ENCODE assay signal across 10 mouse cellular contexts in the genomic region with DNA sequence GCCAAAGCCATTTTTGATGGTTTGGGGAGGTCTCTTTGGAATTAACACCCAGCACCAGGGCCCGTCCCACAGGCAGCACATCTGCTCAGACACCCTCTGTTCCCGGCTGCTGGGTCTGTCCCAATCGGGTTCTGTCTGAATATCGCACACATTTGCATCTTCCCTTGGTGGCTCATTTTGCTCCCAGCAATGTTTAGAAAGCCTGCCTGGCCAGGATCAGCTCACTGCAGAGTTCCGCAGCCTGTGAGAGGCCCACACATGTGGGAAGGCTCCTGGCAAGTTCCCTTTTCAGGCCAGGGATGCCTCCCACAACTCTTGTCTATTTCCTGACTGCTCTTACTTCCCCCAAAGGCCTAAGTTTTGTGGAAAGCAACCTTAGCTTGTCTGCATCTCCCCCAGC. TPM values are rescaled to one million over a fixed set of nuclear protein-coding genes. Genes with fewer than 3 reads are reported as not detected.
DNase-seq lines count a peak whose midpoint lies in the region; ATAC-seq and TF ChIP-seq lines count a peak whose summit lies in the region.
"Had no signal": no experiment of that assay in that cellular context is flagged by ENCODE, and none has a peak within 500 bp of the region (broad histone marks: within the 10 kb centered on the region; RNA-seq: fewer than 3 reads in every experiment).

No protein-coding gene starts in this region.

- H3K4me2 ChIP-seq in kidney, embryonic 15.5 days: no peak overlapping the region
- no peak overlapping the region for H3K4me2 ChIP-seq in hindbrain, embryonic 11.5 days (replicated peaks; ENCODE audit: low read depth, low read length)
- H3K4me2 ChIP-seq: midbrain, embryonic 15.5 days had no signal

- TF ChIP-seq CTCF in kidney, adult 2 months (conservative IDR thresholded peaks at IDR 0.05; ENCODE audit: insufficient read depth, insufficient read length, low read depth, low read length): no peak

- whole genome bisulfite sequencing in kidney, adult 2 months: 92% methylated on average over 5 of the region's 5 CpGs
- 93% methylated on average over 5 of the region's 5 CpGs for WGBS in kidney, embryonic 15.5 days
- WGBS in macrophage (ENCODE audit: missing documents): 4% methylated on average over 5 of the region's 5 CpGs
- WGBS in hindbrain, embryonic 11.5 days: 96% methylated on average over 5 of the region's 5 CpGs

- no peaks in the 10 kb centered on the region for H3K4me1 ChIP-seq in kidney, adult 2 months (ENCODE audit: control insufficient read depth, insufficient read depth, low read length)
- no peaks in the 10 kb centered on the region for H3K4me1 ChIP-seq in kidney, embryonic 15.5 days
- H3K4me1 ChIP-seq in hindbrain, embryonic 11.5 days (replicated peaks; ENCODE audit: control insufficient read depth, insufficient read depth, low read length): no peaks in the 10 kb centered on the region
- H3K4me1 ChIP-seq: midbrain, embryonic 15.5 days had no signal

- H3K9me3 ChIP-seq in kidney, embryonic 15.5 days (replicated peaks): 0 out of 2 replicates have a peak, but pooled peaks cover 3% of the 10 kb centered on the region
- no peaks in the 10 kb centered on the region for H3K9me3 ChIP-seq in hindbrain, embryonic 11.5 days (ENCODE audit: control insufficient read depth, low read length)
- H3K9me3 ChIP-seq: midbrain, embryonic 15.5 days had no signal

- H3K9ac ChIP-seq in kidney, embryonic 15.5 days: no peak overlapping the region
- H3K9ac ChIP-seq in hindbrain, embryonic 11.5 days (ENCODE audit: low read depth, low read length): no peak overlapping the region
- H3K9ac ChIP-seq: midbrain, embryonic 15.5 days had no signal

- ATAC-seq in kidney, embryonic 15.5 days (replicated peaks; ENCODE audit: low FRiP score): no peak
- no peak for ATAC-seq in hindbrain, embryonic 11.5 days (ENCODE audit: low FRiP score)
- ATAC-seq: midbrain, embryonic 15.5 days had no signal

- H3K79me2 ChIP-seq in macrophage (ENCODE audit: inconsistent target): no peaks in the 10 kb centered on the region; the same call in 1 of the 2 replicates

- H3K27me3 ChIP-seq in kidney, adult 2 months (replicated peaks; ENCODE audit: control insufficient read depth, insufficient read depth, low read length): no peaks in the 10 kb centered on the region
- no peaks in the 10 kb centered on the region for H3K27me3 ChIP-seq in kidney, embryonic 15.5 days
- no peaks in the 10 kb centered on the region for H3K27me3 ChIP-seq in hindbrain, embryonic 11.5 days (ENCODE audit: control insufficient read depth, insufficient read depth, low read length)
- H3K27me3 ChIP-seq: midbrain, embryonic 15.5 days had no signal

- no peak for TF ChIP-seq POLR2A in kidney, adult 2 months (IDR thresholded peaks at IDR 0.05; ENCODE audit: low read depth, low read length)

- H3K27ac ChIP-seq in kidney, adult 2 months (ENCODE audit: insufficient read depth, low read depth, low read length): no peak overlapping the region
- no peak overlapping the region for H3K27ac ChIP-seq in kidney, embryonic 15.5 days
- peak overlapping the region; percentile 89 for H3K27ac ChIP-seq in macrophage
- no peak overlapping the region for H3K27ac ChIP-seq in hindbrain, embryonic 11.5 days (ENCODE audit: low read depth, low read length)
- H3K27ac ChIP-seq: kidney, postnatal 0 days; midbrain, embryonic 15.5 days had no signal

- H3K4me3 ChIP-seq in kidney, adult 2 months (ENCODE audit: insufficient read depth, low read depth, low read length): no peak overlapping the region
- H3K4me3 ChIP-seq in kidney, embryonic 15.5 days (replicated peaks): no peak overlapping the region
- no peak overlapping the region for H3K4me3 ChIP-seq in macrophage (ENCODE audit: inconsistent target)
- no peak overlapping the region for H3K4me3 ChIP-seq in hindbrain, embryonic 11.5 days (ENCODE audit: low read depth, low read length)
- H3K4me3 ChIP-seq: midbrain, embryonic 15.5 days had no signal

- DNase-seq in kidney, adult 2 months: peak; percentile 14
- peak; percentile 85 for DNase-seq in brain, adult 2 months (ENCODE audit: low read depth, low spot score)
- peak; percentile 28 for DNase-seq in heart, postnatal 4 days
- DNase-seq in cerebellum, postnatal 4 days (ENCODE audit: low spot score in 2 of 2): no peak
- no peak for DNase-seq in hindbrain, embryonic 11.5 days (ENCODE audit: low spot score)
- no peak for DNase-seq in thymus, postnatal 4 days

- no peaks in the 10 kb centered on the region for H3K36me3 ChIP-seq in kidney, adult 2 months (ENCODE audit: control insufficient read depth, insufficient read depth, low read length)
- no peaks in the 10 kb centered on the region for H3K36me3 ChIP-seq in kidney, embryonic 15.5 days
- no peaks in the 10 kb centered on the region for H3K36me3 ChIP-seq in macrophage (ENCODE audit: inconsistent target)
- H3K36me3 ChIP-seq in hindbrain, embryonic 11.5 days (ENCODE audit: control insufficient read depth, insufficient read depth, low read length): no peaks in the 10 kb centered on the region
- H3K36me3 ChIP-seq: midbrain, embryonic 15.5 days had no signal

RNA-seq across cellular contexts. Expression of gene Themis2, which starts 13.4 kb away (rescaled TPM):
- 2.8 and 3.6 TPM in 2 replicates for polyA plus RNA-seq in kidney, adult 2 months (2012; rRNA removed)
- 0.91 and 1.7 TPM in 2 replicates for polyA plus RNA-seq in kidney, embryonic 15.5 days (2015; fragmentation: Nextera tagmentation; extraction: Ambion mirVana)
- total RNA-seq in heart, postnatal 4 days (2021): 1 to 10 TPM; 2.9 to 3.4 TPM
- total RNA-seq in macrophage (2018; cell fraction: chromatin; rRNA removed): 100 to 1,000 TPM in 19 of 26 experiments, 10 to 100 TPM in 7; 17.5 to 808 (median 224) TPM
- total RNA-seq in macrophage (2018; cell fraction: cytosol; rRNA removed): 100 to 1,000 TPM in 24 of 26 experiments, 10 to 100 TPM in 2; 70.8 to 956 (median 317) TPM
- 1,000 to 10,000 TPM in 5 of 26 experiments, 100 to 1,000 TPM in 17, 10 to 100 TPM in 4; 58.3 to 1,365 (median 493) TPM for total RNA-seq in macrophage (2018; cell fraction: nucleus; rRNA removed)
- polyA plus RNA-seq in macrophage (2018): 131 to 255 TPM (median 207 TPM) in 3 replicates
- polyA plus RNA-seq in hindbrain, embryonic 11.5 days (2014; fragmentation: Nextera tagmentation; extraction: Ambion mirVana): 0.67 and 0.69 TPM in 2 replicates

RNA-seq across cellular contexts. Expression of gene Ppp1r8, which starts 33.3 kb away (rescaled TPM):
- 25.2 TPM in 2 replicates for polyA plus RNA-seq in kidney, adult 2 months (2012; rRNA removed)
- 62.6 and 66.5 TPM in 2 replicates for polyA plus RNA-seq in kidney, embryonic 15.5 days (2015; fragmentation: Nextera tagmentation; extraction: Ambion mirVana)
- total RNA-seq in heart, postnatal 4 days (2021): 10 to 100 TPM; 31.0 to 34.2 TPM
- 10 to 100 TPM in 22 of 26 experiments, 1 to 10 TPM in 4; 8.5 to 28.9 (median 17.0) TPM for total RNA-seq in macrophage (2018; cell fraction: chromatin; rRNA removed)
- total RNA-seq in macrophage (2018; cell fraction: cytosol; rRNA removed): 10 to 100 TPM in 24 of 26 experiments, 1 to 10 TPM in 2; 9.1 to 26.5 (median 19.4) TPM
- 10 to 100 TPM in 21 of 26 experiments, 1 to 10 TPM in 5; 8.0 to 30.6 (median 14.2) TPM for total RNA-seq in macrophage (2018; cell fraction: nucleus; rRNA removed)
- polyA plus RNA-seq in macrophage (2018): 19.7 to 37.4 TPM (median 26.3 TPM) in 3 replicates
- polyA plus RNA-seq in hindbrain, embryonic 11.5 days (2014; fragmentation: Nextera tagmentation; extraction: Ambion mirVana): 87.2 and 114 TPM in 2 replicates

RNA-seq across cellular contexts. Expression of gene Rpa2, which starts 41.5 kb away (rescaled TPM):
- 10.7 and 11.9 TPM in 2 replicates for polyA plus RNA-seq in kidney, adult 2 months (2012; rRNA removed)
- 108 and 113 TPM in 2 replicates for polyA plus RNA-seq in kidney, embryonic 15.5 days (2015; fragmentation: Nextera tagmentation; extraction: Ambion mirVana)
- 10 to 100 TPM; 36.5 to 42.5 TPM for total RNA-seq in heart, postnatal 4 days (2021)
- 10 to 100 TPM in 6 of 26 experiments, 1 to 10 TPM in 17, under 1 TPM in 1, not detected in 2; 0.62 to 21.0 (median 7.1) TPM for total RNA-seq in macrophage (2018; cell fraction: chromatin; rRNA removed)
- 1 to 10 TPM; 3.1 to 8.9 (median 6.4) TPM for total RNA-seq in macrophage (2018; cell fraction: cytosol; rRNA removed)
- 10 to 100 TPM in 2 of 26 experiments, 1 to 10 TPM in 24; 1.1 to 34.1 (median 5.0) TPM for total RNA-seq in macrophage (2018; cell fraction: nucleus; rRNA removed)
- 6.0 to 44.1 TPM (median 7.6 TPM) in 3 replicates for polyA plus RNA-seq in macrophage (2018)
- polyA plus RNA-seq in hindbrain, embryonic 11.5 days (2014; fragmentation: Nextera tagmentation; extraction: Ambion mirVana): 121 and 130 TPM in 2 replicates

RNA-seq across cellular contexts. Expression of gene Smpdl3b, which starts 52.6 kb away (rescaled TPM):
- polyA plus RNA-seq in kidney, adult 2 months (2012; rRNA removed): 2.0 and 2.2 TPM in 2 replicates
- 10.0 and 11.9 TPM in 2 replicates for polyA plus RNA-seq in kidney, embryonic 15.5 days (2015; fragmentation: Nextera tagmentation; extraction: Ambion mirVana)
- 1 to 10 TPM; 1.3 to 1.4 TPM for total RNA-seq in heart, postnatal 4 days (2021)
- 1 to 10 TPM in 11 of 26 experiments, under 1 TPM in 8, not detected in 7; 0.38 to 3.7 (median 1.2) TPM for total RNA-seq in macrophage (2018; cell fraction: chromatin; rRNA removed)
- 1 to 10 TPM in 20 of 26 experiments, under 1 TPM in 6; 0.51 to 7.5 (median 2.2) TPM for total RNA-seq in macrophage (2018; cell fraction: cytosol; rRNA removed)
- total RNA-seq in macrophage (2018; cell fraction: nucleus; rRNA removed): 10 to 100 TPM in 8 of 26 experiments, 1 to 10 TPM in 14, under 1 TPM in 4; 0.85 to 22.2 (median 5.7) TPM
- polyA plus RNA-seq in macrophage (2018): 1.0 to 8.5 TPM (median 1.9 TPM) in 3 replicates
- polyA plus RNA-seq in hindbrain, embryonic 11.5 days (2014; fragmentation: Nextera tagmentation; extraction: Ambion mirVana): 1.7 and 1.8 TPM in 2 replicates

Comparison
In these comparisons a context has a peak if more than half of its experiments do, and no peak if none do; other contexts are left out.
1. DNase-seq: peak in kidney, adult 2 months (single experiment), brain, adult 2 months (single experiment) and heart, postnatal 4 days (single experiment); none in cerebellum, postnatal 4 days (0 of 2), hindbrain, embryonic 11.5 days (single experiment) and thymus, postnatal 4 days (single experiment).
2. RNA of gene Themis2, which starts 13.4 kb away (polyA plus RNA-seq): 131 to 255 TPM in macrophage; 2.8 to 3.6 TPM in kidney, adult 2 months, 0.91 to 1.7 TPM in kidney, embryonic 15.5 days and 0.67 to 0.69 TPM in hindbrain, embryonic 11.5 days; every median in the first group is over 10 times any median in the second.